Mouse (Mus musculus): ENCODE measurements around the gene Mfsd6. TPM values are rescaled to one million over a fixed set of nuclear protein-coding genes. Genes with fewer than 3 reads are reported as not detected.

The Mfsd6 gene
- total RNA-seq, 1 experiment: 0.98 TPM

DNA sequence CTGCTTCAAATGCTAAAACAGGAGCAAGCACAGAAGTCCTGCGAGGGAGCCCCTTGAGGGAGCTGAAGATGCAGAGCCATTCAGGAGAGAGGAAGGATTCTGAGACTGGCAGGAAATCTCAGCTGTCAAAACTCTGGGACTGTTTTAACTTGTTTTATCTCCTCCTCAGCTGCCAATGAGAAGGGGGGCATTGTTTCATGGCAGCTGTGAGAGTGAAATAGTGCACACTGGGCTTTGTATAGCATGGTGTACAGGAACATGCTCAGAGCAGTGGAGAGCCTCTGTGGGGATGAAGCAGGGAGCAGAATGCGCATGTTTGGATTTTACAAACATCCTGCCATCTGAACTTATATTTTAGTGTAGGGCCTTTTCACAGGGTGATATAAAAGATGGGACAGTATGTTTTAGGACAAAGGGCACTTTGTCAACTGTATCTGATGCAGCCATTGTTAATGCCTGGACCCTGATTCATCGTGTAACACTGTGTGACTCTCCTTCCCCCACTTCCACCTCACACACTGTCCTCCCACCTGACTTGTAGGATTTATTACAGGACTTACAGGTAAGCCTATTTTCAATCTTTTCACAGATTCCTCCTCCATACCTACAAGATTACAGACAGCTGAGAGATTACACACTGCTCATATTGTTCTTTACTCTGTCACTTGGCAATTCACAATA, 9.1 kb downstream of the Mfsd6 start:
- Histone ChIP-seq H3K9ac (ENCODE audit: insufficient read depth, low read depth, low read length, poor library complexity, severe bottlenecking) (no peak overlapping the region), H3K9me3 (ENCODE audit: control insufficient read depth, insufficient read depth, low read depth, low read length) (no peaks in the 10 kb centered on the region), H3K4me1 (ENCODE audit: control insufficient read depth in 2 of 2, insufficient read depth in 2 of 2, low read length in 2 of 2, poor library complexity in 1 of 2) (no peaks in the 10 kb centered on the region), H3K27ac (ENCODE audit: insufficient read depth, low read depth, low read length, poor library complexity, severe bottlenecking) (no peak overlapping the region), H3K4me3 (ENCODE audit: insufficient read depth in 1 of 2, low read depth in 1 of 2, low read length in 2 of 2, poor library complexity in 1 of 2, severe bottlenecking in 1 of 2) (no peak overlapping the region), H3K36me3 (ENCODE audit: control insufficient read depth, insufficient read depth, low read length, poor library complexity, severe bottlenecking) (no peaks in the 10 kb centered on the region)
- TF ChIP-seq ZC3H11A (IDR thresholded peaks at IDR 0.05; ENCODE audit: borderline replicate concordance, low read depth, low read length) (no peak), ZNF384 (IDR thresholded peaks at IDR 0.05; ENCODE audit: low read depth, low read length) (no peak), MAFK (IDR thresholded peaks at IDR 0.05; ENCODE audit: insufficient read depth, low read depth, low read length) (no peak), CHD2 (IDR thresholded peaks at IDR 0.05; ENCODE audit: low read depth, low read length) (no peak), HCFC1 (IDR thresholded peaks at IDR 0.05; ENCODE audit: borderline replicate concordance, insufficient read depth, low read length) (no peak)
- in situ Hi-C loops (cut with MboI; ENCODE audit: low sequenced_read_pairs in 2 of 2, unreplicated experiment in 2 of 2): no loop called here
- no peak for DNase-seq (ENCODE audit: low read depth, low spot score)

DNA sequence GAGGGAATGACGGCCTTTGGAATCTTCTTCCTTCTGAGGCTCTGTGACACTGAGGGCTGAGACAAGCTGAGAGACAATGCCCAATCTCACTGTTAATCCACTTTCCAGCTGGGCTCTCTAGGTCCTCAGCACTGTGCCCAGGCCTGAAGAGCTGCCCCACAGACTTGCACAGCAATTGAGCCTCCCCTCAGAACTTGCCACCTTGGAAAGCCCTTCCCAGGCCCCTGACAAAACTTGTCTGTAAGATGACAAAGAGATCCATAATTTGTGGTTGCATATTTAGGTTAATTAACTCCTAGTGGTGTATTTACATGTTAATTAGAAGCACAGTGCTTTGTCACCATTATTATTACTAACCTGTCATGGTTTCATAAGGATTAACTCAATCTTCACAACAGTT, 12.8 kb downstream of the Mfsd6 start:
- Histone ChIP-seq H3K4me3 (ENCODE audit: insufficient read depth in 1 of 2, low read depth in 1 of 2, low read length in 2 of 2, poor library complexity in 1 of 2, severe bottlenecking in 1 of 2) (no peak overlapping the region), H3K36me3 (ENCODE audit: control insufficient read depth, insufficient read depth, low read length, poor library complexity, severe bottlenecking) (no peaks in the 10 kb centered on the region), H3K9ac (ENCODE audit: insufficient read depth, low read depth, low read length, poor library complexity, severe bottlenecking) (no peak overlapping the region), H3K27ac (ENCODE audit: insufficient read depth, low read depth, low read length, poor library complexity, severe bottlenecking) (no peak overlapping the region), H3K4me1 (ENCODE audit: control insufficient read depth in 2 of 2, insufficient read depth in 2 of 2, low read length in 2 of 2, poor library complexity in 1 of 2) (no peaks in the 10 kb centered on the region), H3K9me3 (ENCODE audit: control insufficient read depth, insufficient read depth, low read depth, low read length) (no peaks in the 10 kb centered on the region)
- TF ChIP-seq HCFC1 (IDR thresholded peaks at IDR 0.05; ENCODE audit: borderline replicate concordance, insufficient read depth, low read length) (no peak), MAFK (IDR thresholded peaks at IDR 0.05; ENCODE audit: insufficient read depth, low read depth, low read length) (no peak), ZC3H11A (IDR thresholded peaks at IDR 0.05; ENCODE audit: borderline replicate concordance, low read depth, low read length) (no peak), ZNF384 (IDR thresholded peaks at IDR 0.05; ENCODE audit: low read depth, low read length) (no peak), CHD2 (IDR thresholded peaks at IDR 0.05; ENCODE audit: low read depth, low read length) (no peak)
- no peak for DNase-seq (ENCODE audit: low read depth, low spot score)
- in situ Hi-C loops (cut with MboI; ENCODE audit: low sequenced_read_pairs in 2 of 2, unreplicated experiment in 2 of 2): no loop called here

DNA sequence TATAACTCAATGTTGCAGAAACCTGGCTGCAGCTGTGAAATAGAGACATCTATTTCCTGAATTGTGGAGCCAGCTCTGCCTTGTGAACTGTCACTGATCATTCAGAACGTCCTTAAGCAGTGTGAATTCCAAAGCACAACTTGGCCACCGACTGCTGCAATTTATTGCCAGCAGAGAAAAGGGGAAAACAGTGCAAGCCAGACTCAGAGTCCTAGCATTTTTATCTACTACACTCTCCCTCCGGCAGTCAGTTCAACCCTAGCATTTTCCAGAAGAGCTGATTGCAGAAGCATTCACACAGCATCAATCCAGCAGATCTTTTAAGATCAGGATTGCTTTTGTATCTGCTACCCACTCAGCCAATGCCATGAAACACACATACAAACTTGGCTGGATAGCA, 13.2 kb downstream of the Mfsd6 start:
- H3K36me3 ChIP-seq (ENCODE audit: control insufficient read depth, insufficient read depth, low read length, poor library complexity, severe bottlenecking): no peaks in the 10 kb centered on the region
- no peak overlapping the region for H3K27ac ChIP-seq (ENCODE audit: insufficient read depth, low read depth, low read length, poor library complexity, severe bottlenecking)
- in situ Hi-C loops (cut with MboI; ENCODE audit: low sequenced_read_pairs in 2 of 2, unreplicated experiment in 2 of 2): no loop called here
- H3K9me3 ChIP-seq (ENCODE audit: control insufficient read depth, insufficient read depth, low read depth, low read length): no peaks in the 10 kb centered on the region
- TF ChIP-seq CHD2 (IDR thresholded peaks at IDR 0.05; ENCODE audit: low read depth, low read length): no peak
- TF ChIP-seq MAFK (IDR thresholded peaks at IDR 0.05; ENCODE audit: insufficient read depth, low read depth, low read length): no peak
- no peak for TF ChIP-seq ZNF384 (IDR thresholded peaks at IDR 0.05; ENCODE audit: low read depth, low read length)
- no peak for TF ChIP-seq HCFC1 (IDR thresholded peaks at IDR 0.05; ENCODE audit: borderline replicate concordance, insufficient read depth, low read length)
- TF ChIP-seq ZC3H11A (IDR thresholded peaks at IDR 0.05; ENCODE audit: borderline replicate concordance, low read depth, low read length): no peak
- no peak for DNase-seq (ENCODE audit: low read depth, low spot score)
- no peak overlapping the region for H3K4me3 ChIP-seq (ENCODE audit: insufficient read depth in 1 of 2, low read depth in 1 of 2, low read length in 2 of 2, poor library complexity in 1 of 2, severe bottlenecking in 1 of 2)
- H3K9ac ChIP-seq (ENCODE audit: insufficient read depth, low read depth, low read length, poor library complexity, severe bottlenecking): no peak overlapping the region
- no peaks in the 10 kb centered on the region for H3K4me1 ChIP-seq (ENCODE audit: control insufficient read depth in 2 of 2, insufficient read depth in 2 of 2, low read length in 2 of 2, poor library complexity in 1 of 2)

- Histone ChIP-seq H3K4me3 (ENCODE audit: insufficient read depth in 1 of 2, low read depth in 1 of 2, low read length in 2 of 2, poor library complexity in 1 of 2, severe bottlenecking in 1 of 2) (no peak overlapping the region), H3K36me3 (ENCODE audit: control insufficient read depth, insufficient read depth, low read length, poor library complexity, severe bottlenecking) (no peaks in the 10 kb centered on the region), H3K27ac (ENCODE audit: insufficient read depth, low read depth, low read length, poor library complexity, severe bottlenecking) (no peak overlapping the region), H3K4me1 (ENCODE audit: control insufficient read depth in 2 of 2, insufficient read depth in 2 of 2, low read length in 2 of 2, poor library complexity in 1 of 2) (no peaks in the 10 kb centered on the region), H3K9me3 (ENCODE audit: control insufficient read depth, insufficient read depth, low read depth, low read length) (no peaks in the 10 kb centered on the region), H3K9ac (ENCODE audit: insufficient read depth, low read depth, low read length, poor library complexity, severe bottlenecking) (no peak overlapping the region)
- in situ Hi-C loops (cut with MboI; ENCODE audit: low sequenced_read_pairs in 2 of 2, unreplicated experiment in 2 of 2): no loop called here
- no peak for DNase-seq (ENCODE audit: low read depth, low spot score)
- TF ChIP-seq MAFK (IDR thresholded peaks at IDR 0.05; ENCODE audit: insufficient read depth, low read depth, low read length) (no peak), ZC3H11A (IDR thresholded peaks at IDR 0.05; ENCODE audit: borderline replicate concordance, low read depth, low read length) (no peak), CHD2 (IDR thresholded peaks at IDR 0.05; ENCODE audit: low read depth, low read length) (no peak), HCFC1 (IDR thresholded peaks at IDR 0.05; ENCODE audit: borderline replicate concordance, insufficient read depth, low read length) (no peak), ZNF384 (IDR thresholded peaks at IDR 0.05; ENCODE audit: low read depth, low read length) (no peak)
Measured at GRCm38 (mm10) chr1:52708745-52709144, 18.5 kb downstream of the Mfsd6 start.

Measured in ES-E14 (cell line).